Mouse (Mus musculus) G1E (cell line): ENCODE results near the gene Jaml.

ENCODE experiments used
- CTCF ChIP-seq: IDR thresholded peaks from 2 replicates; pipeline ENCODE4 v1.5.1; 2012; ENCODE audit warnings: low read depth, low read length, inconsistent platforms, mixed read lengths
- GATA1 ChIP-seq: IDR thresholded peaks from 2 replicates; pipeline ENCODE4 v1.6.1; 2012; ENCODE audit warnings: borderline replicate concordance, low read length, inconsistent platforms, mixed read lengths
- GATA2 ChIP-seq: IDR thresholded peaks from 2 replicates; pipeline ENCODE4 v1.6.1; 2012; ENCODE audit warnings: low read depth, low read length, inconsistent platforms, borderline replicate concordance
- POLR2AphosphoS5 ChIP-seq: IDR thresholded peaks from 2 replicates; pipeline ENCODE4 v1.6.1; 2012; ENCODE audit warnings: low read depth, low read length, inconsistent platforms; ENCODE audit not compliant: insufficient replicate concordance
- TAL1 ChIP-seq: conservative IDR thresholded peaks from 2 replicates; pipeline ENCODE4 v1.6.1; 2012; ENCODE audit warnings: low read depth, low read length, inconsistent platforms, mixed read lengths

- TF ChIP-seq CTCF, result no peak
- TF ChIP-seq GATA1, result no peak
- TF ChIP-seq TAL1, result no peak
- TF ChIP-seq GATA2, result no peak
- no peak for TF ChIP-seq POLR2AphosphoS5
These were observed 59.4 kb downstream of the Jaml start, which contains the start of gene Scn4b for GRCm38 (mm10) chr9:45138191-45139032.
